Mouse (Mus musculus) heart, embryonic 14.5 days (tissue): Measurements from ENCODE around the gene Me3. TPM values are rescaled to one million over a fixed set of nuclear protein-coding genes. Genes with fewer than 3 reads are reported as not detected.
A peak's percentile ranks its signal among the peaks of the same experiment; 100 is the strongest.
"Not testable (repeated sequence)": the region's sequence is repeated elsewhere in the genome, so short reads cannot be mapped to it uniquely, and the experiment has no call there.

Source experiments
- ATAC-seq: fragments of 200-750 bp; cut with Nextera tagmentation; 2 replicates; pipeline ENCODE4 v1.8.0; 2017; ENCODE audit warnings: low read depth, moderate TSS enrichment; ENCODE audit not compliant: insufficient number of reproducible peaks, insufficient read depth, low FRiP score
- H3K27ac ChIP-seq, 2 experiments: fragments of 200-500 bp in 1 of 2; fragments of 300-500 bp in 1 of 2; sonication (generic) in 1 of 2; replicated peaks in 1 of 2; 2 replicates each; pipeline ENCODE4 v1.5.1; 2012 to 2014; ENCODE audit warnings: low read depth in 2 of 2, low read length in 2 of 2, control low read depth in 1 of 2, mild to moderate bottlenecking in 1 of 2, mixed read lengths in 1 of 2; ENCODE audit not compliant: control insufficient read depth in 1 of 2, insufficient read depth in 1 of 2
- H3K27me3 ChIP-seq: fragments of 300-500 bp; sonication (generic); 2 replicates; pipeline ENCODE4 v1.6.1; 2014; ENCODE audit warnings: mild to moderate bottlenecking, low read length, control low read depth; ENCODE audit not compliant: control insufficient read depth, insufficient read depth
- H3K36me3 ChIP-seq: fragments of 300-500 bp; sonication (generic); 2 replicates; pipeline ENCODE4 v1.6.1; 2014; ENCODE audit warnings: mild to moderate bottlenecking, control low read depth, low read length, mixed read lengths; ENCODE audit not compliant: control insufficient read depth, insufficient read depth
- H3K4me1 ChIP-seq, 2 experiments: fragments of 200-500 bp in 1 of 2; fragments of 300-500 bp in 1 of 2; sonication (generic) in 1 of 2; 2 replicates each; pipeline ENCODE4 v1.6.1; 2012 to 2014; ENCODE audit warnings: low read length in 2 of 2, control low read depth in 1 of 2, mixed read lengths in 1 of 2; ENCODE audit not compliant: control insufficient read depth in 2 of 2, insufficient read depth in 2 of 2
- H3K4me2 ChIP-seq: fragments of 300-500 bp; sonication (generic); 2 replicates; pipeline ENCODE4 v1.6.1; 2014; ENCODE audit warnings: mild to moderate bottlenecking, low read length
- H3K4me3 ChIP-seq, 2 experiments: fragments of 200-500 bp in 1 of 2; fragments of 300-500 bp in 1 of 2; sonication (generic) in 1 of 2; 2 replicates each; pipeline ENCODE4 v1.5.1; 2012 to 2014; ENCODE audit warnings: low read length in 2 of 2, mild to moderate bottlenecking in 2 of 2, control low read depth in 1 of 2, low read depth in 1 of 2, moderate library complexity in 1 of 2; ENCODE audit not compliant: control insufficient read depth in 1 of 2, insufficient read depth in 1 of 2
- H3K9ac ChIP-seq: fragments of 300-500 bp; sonication (generic); 2 replicates; pipeline ENCODE4 v1.6.1; 2014; ENCODE audit warnings: mild to moderate bottlenecking, low read length
- H3K9me3 ChIP-seq: fragments of 300-500 bp; sonication (generic); 2 replicates; pipeline ENCODE4 v1.6.1; 2016; ENCODE audit warnings: low read length, control low read depth; ENCODE audit not compliant: control insufficient read depth
- WGBS: fragments of 180-500 bp; shearing (Covaris S2); extraction: QIAGEN DNeasy Blood & Tissue Kit; methylation state at CpG from one replicate; pipeline ENCODE4 v1.1.7; 2014; 5-methylcytosine and 5-hydroxymethylcytosine counted together
- polyA plus RNA-seq: library from polyadenylated mRNA; unstranded; fragments of >200 nt; fragmentation: Nextera tagmentation; extraction: Ambion mirVana; gene quantifications from 2 replicates; pipeline ENCODE4 v1.2.1, GENCODE M21; 2014

Gene Me3
- polyA plus RNA-seq, 1 experiment from 2014 or later: 6.7 TPM

DNA sequence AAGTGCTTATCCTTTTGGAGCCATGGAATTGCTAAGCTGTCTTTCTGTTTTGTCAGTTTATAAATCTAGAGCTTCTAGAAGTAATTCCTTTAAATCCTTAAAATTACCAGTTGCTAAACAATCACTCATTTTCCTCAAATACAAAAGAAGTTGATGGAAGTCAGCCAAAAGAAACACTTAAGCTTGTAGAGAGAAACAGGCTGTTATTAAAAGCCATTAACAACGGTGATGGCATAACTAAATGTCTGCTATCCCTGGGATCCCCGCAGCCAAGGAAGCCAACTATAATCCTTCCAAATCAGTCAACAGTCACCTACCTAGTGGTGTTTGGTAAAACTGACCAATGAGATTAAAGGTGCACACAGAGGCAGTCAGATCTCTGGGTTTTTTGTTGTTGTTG, 98.3 kb downstream of the Me3 start:
- no peaks in the 10 kb centered on the region for H3K27me3 ChIP-seq
- no peak overlapping the region for H3K4me3 ChIP-seq
- no peak overlapping the region for H3K9ac ChIP-seq
- H3K4me2 ChIP-seq: no peak overlapping the region
- no peaks in the 10 kb centered on the region for H3K4me1 ChIP-seq
- H3K27ac ChIP-seq: no peak overlapping the region
- WGBS: 55% methylated on average over 2 of the region's 2 CpGs
- ATAC-seq: no peak
- no peaks in the 10 kb centered on the region for H3K9me3 ChIP-seq
- no peaks in the 10 kb centered on the region for H3K36me3 ChIP-seq

DNA sequence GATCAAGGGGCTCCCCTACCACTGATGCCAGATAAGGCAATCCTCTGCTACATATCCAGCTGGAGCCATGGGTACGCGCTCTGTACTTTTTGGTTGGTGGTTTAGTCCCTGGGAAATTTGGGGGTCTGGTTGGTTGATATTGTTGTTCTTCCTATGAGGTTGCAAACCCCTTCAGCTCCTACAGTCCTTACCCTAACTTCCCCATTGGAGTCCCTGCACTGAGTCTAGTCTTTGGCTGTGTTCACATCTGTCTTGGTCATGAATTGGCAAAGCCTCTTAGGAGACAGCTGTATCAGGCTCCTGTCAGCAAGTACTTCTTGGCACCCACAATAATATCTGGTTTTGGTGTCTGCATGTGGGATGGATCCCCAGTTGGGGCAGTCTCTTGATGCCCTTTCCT, 98.9 kb downstream of the Me3 start:
- not testable (repeated sequence) for H3K4me2 ChIP-seq, ATAC-seq, H3K36me3 ChIP-seq, H3K4me1 ChIP-seq, H3K4me3 ChIP-seq, H3K9ac ChIP-seq, H3K9me3 ChIP-seq, H3K27me3 ChIP-seq, H3K27ac ChIP-seq
- WGBS: 97% methylated on average over 2 of the region's 2 CpGs

DNA sequence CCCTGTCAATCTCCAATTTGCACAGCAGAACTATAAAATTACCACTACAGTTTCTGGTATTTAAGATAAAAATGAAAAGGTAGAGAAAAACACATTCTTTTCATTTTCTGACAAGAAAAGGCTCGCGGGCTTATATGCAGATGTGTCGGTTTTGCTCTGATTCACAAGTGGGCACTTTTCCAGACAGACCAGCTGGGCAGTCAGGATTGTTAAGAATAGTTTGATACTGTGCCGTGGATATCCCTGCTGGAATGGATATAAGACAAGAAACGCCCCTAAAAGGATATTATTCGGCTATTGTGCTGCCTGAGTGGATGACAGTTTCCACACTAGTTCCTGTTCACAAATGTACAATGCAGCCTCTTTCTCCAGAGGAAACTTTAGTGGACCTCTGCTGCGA, 116.2 kb downstream of the Me3 start:
- H3K27me3 ChIP-seq: no peaks in the 10 kb centered on the region
- no peaks in the 10 kb centered on the region for H3K36me3 ChIP-seq
- peaks cover 6 to 13% of the 10 kb centered on the region in 2 experiments for H3K4me1 ChIP-seq
- H3K4me2 ChIP-seq: peak overlapping the region; percentile 14; the same call in 1 of the 2 replicates
- no peak for ATAC-seq
- 42% methylated on average over 7 of the region's 7 CpGs for WGBS
- no peak overlapping the region for H3K9ac ChIP-seq
- no peaks in the 10 kb centered on the region for H3K9me3 ChIP-seq
- 0 out of 4 replicates have a peak overlapping the region, but pooled peaks of 1 of the 2 experiments have one; percentile 14 for H3K27ac ChIP-seq
- H3K4me3 ChIP-seq: no peak overlapping the region

DNA sequence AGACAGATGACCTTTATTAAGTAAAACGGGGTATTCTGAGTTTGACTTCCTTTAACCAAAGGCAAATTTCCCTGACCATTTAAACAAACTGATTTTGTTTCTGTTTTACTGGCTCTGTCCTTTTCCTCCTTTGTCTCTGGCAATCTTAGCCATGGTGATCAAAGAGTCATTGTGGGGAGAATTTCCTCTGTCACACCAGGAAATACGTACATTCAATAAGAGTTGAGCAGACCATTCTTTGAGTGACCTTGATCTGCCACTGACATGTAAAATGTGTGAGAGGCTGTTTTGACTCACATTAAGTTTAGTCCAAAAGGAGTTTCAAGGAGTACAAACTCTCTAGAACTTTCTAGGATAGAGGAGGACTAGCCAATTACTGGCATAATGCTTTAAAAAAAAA, 117.0 kb downstream of the Me3 start:
- WGBS: 63% methylated on average over 2 of the region's 2 CpGs
- H3K27me3 ChIP-seq: no peaks in the 10 kb centered on the region
- no peaks in the 10 kb centered on the region for H3K36me3 ChIP-seq
- ATAC-seq: no peak
- H3K9me3 ChIP-seq: no peaks in the 10 kb centered on the region
- no peak overlapping the region for H3K4me2 ChIP-seq
- H3K4me3 ChIP-seq: no peak overlapping the region
- H3K4me1 ChIP-seq: peaks cover 6 to 13% of the 10 kb centered on the region in 2 experiments
- H3K9ac ChIP-seq: no peak overlapping the region
- no peak overlapping the region for H3K27ac ChIP-seq

DNA sequence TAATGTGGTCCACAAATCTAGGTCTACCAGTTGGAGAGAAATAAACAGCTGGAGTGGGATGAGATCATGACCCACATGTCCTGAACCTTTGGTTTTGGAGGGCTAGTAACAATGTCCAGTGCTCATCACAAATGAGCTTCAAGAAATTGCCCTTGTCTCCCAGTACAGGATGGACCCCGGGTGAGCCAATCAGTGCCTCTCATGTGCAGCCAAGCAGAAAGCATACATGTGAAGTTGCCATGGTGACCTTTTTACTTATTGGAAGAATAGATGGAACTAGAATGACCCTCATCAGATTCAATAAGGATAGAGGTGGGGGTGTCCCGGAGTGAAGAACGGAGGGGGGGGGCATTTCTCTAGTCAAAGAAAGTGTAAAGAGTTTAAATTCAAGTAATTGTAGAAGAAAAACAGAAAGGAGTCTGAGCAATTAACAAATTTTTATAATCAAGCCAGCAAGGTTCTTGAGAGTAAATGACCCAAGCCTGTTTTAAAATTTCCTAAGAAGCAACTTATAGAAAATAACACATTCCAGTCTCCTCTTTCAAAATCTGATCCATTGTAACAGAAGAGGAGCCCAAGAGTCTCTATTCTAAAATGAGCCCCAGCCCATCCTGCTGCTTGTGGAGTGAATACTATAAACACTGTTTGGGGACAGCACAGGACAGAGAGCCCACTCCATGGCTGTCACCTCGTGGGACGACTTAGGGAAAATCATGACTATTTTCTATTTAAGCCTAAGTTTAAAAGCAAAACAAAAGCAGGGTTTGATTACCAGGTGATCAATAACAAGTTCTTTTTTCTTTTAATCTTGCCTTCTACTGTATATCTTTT, 134.7 kb downstream of the Me3 start:
- no peak overlapping the region for H3K9ac ChIP-seq
- no peak overlapping the region for H3K27ac ChIP-seq
- H3K4me3 ChIP-seq: no peak overlapping the region
- no peaks in the 10 kb centered on the region; a peak in 1 of 4 replicates for H3K4me1 ChIP-seq
- no peaks in the 10 kb centered on the region for H3K9me3 ChIP-seq
- 86% methylated on average over 5 of the region's 5 CpGs for WGBS
- H3K36me3 ChIP-seq: no peaks in the 10 kb centered on the region
- H3K4me2 ChIP-seq: no peak overlapping the region
- H3K27me3 ChIP-seq: no peaks in the 10 kb centered on the region
- ATAC-seq: no peak

DNA sequence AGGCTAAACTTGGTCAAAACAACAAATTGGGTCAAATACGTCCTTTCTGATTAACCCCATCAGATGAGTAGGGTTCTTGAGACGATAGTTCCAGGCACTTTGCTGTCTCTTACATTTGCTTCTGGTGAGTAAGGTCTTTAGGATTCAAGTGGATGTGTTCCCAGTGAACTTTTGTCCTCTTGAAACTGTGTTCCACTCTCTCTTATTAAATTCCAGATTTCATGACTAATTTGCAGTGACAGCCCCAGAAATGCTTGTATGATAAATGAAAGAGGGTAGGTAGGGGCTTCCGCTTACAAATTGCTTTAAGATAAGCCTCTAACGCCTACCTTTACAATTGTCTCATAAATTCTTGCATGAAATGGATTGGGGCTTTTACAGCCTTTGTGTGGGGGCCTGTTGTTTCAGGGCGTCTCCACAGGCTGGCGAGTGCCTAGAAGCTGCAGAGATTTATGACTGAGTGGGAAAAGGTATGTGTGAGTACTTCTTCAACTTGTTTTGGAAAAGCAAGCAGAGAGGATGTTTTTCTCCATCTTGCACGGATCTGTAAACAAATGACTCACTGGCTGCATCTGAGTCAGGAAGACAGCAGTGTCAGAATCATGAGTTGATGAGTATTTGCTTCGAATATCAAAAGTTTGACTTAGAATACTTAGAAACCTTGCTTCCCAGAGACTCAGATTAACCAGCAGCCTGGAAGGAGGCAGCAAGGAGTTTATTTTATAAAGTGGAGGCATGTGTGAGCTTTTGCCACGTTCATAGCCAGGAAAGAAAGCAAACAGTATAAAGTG, 137.1 kb downstream of the Me3 start:
- no peaks in the 10 kb centered on the region for H3K27me3 ChIP-seq
- WGBS: 53% methylated on average over 9 of the region's 9 CpGs
- no peak overlapping the region for H3K4me3 ChIP-seq
- H3K27ac ChIP-seq: 0 out of 4 replicates have a peak overlapping the region, but pooled peaks of 1 of the 2 experiments have one; percentile 2
- no peak overlapping the region for H3K9ac ChIP-seq
- no peak overlapping the region for H3K4me2 ChIP-seq
- H3K4me1 ChIP-seq: peaks cover 4 to 7% of the 10 kb centered on the region in 2 experiments
- no peak for ATAC-seq
- H3K36me3 ChIP-seq: no peaks in the 10 kb centered on the region
- no peaks in the 10 kb centered on the region for H3K9me3 ChIP-seq

DNA sequence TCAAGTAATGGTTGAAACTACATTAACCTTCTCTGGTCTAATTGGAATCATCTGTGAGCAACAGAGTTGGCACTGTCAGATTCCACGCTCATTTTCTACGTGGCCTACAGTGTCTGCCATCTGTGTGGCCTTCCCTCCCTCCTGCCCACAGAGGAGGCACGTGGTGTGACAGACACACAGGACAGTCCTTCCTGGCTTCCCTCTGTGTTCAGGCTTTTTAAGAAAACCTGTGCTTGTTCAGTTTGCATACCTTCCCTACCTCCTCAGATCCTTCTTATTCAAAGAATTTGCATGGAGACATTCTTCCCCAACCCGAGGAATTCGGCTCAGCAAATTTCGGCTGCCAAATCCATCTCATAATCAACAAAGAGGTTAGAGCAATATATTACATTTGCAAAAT, 137.8 kb downstream of the Me3 start:
- 52% methylated on average over 6 of the region's 6 CpGs for WGBS
- ATAC-seq: no peak
- Histone ChIP-seq H3K9ac (no peak overlapping the region), H3K27ac (no peak overlapping the region), H3K36me3 (no peaks in the 10 kb centered on the region), H3K9me3 (no peaks in the 10 kb centered on the region), H3K4me2 (no peak overlapping the region), H3K4me3 (no peak overlapping the region), H3K4me1 (peaks cover 4 to 7% of the 10 kb centered on the region in 2 experiments), H3K27me3 (no peaks in the 10 kb centered on the region)
